Comparison of ENCODE assay signal across 8 mouse cellular contexts in the genomic region with DNA sequence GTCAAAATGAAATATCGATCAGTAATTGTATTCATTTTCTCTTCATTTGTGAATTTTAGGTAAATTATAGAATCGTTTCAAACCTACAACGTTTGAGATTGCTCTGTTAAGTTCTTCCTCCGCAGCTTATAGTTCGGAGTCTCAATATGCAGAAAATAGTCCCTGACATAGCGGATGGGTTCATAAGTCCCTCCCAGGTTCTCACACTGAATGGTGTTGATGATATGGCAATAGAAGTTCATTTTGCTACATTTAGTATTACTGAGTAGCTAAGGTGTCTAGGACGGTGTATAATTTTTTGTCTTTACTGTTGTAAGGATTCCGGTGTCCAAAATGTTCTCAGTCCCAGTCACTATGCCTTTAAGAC. TPM values are rescaled to one million over a fixed set of nuclear protein-coding genes. Genes with fewer than 3 reads are reported as not detected.
DNase-seq lines count a peak whose midpoint lies in the region; ATAC-seq and TF ChIP-seq lines count a peak whose summit lies in the region.

No protein-coding gene starts in this region.

- TF ChIP-seq CTCF in kidney, postnatal 0 days (IDR thresholded peaks at IDR 0.05; ENCODE audit: low read depth), result no peak

- DNase-seq in kidney, postnatal 0 days (ENCODE audit: low spot score), result no peak
- DNase-seq in kidney, postnatal 4 days, result no peak
- DNase-seq in c-Kit-positive CD71-positive TER-119-positive erythroid progenitor cells, embryonic 14.5 days (ENCODE audit: low spot score), result peak; percentile 36
- DNase-seq in thymus, postnatal 25 days, result no peak
- no peak for DNase-seq in gastrocnemius, adult 18-20 months (ENCODE audit: low spot score)
- DNase-seq in adrenal gland, postnatal 14 days, result no peak

- H3K4me3 ChIP-seq in kidney, postnatal 0 days (replicated peaks; ENCODE audit: low read depth, low read length), result peak overlapping the region; percentile 73
- H3K4me3 ChIP-seq in hindbrain, embryonic 13.5 days, result peak overlapping the region; percentile 39
- H3K4me3 ChIP-seq in midbrain, embryonic 15.5 days, result peak overlapping the region; percentile 67

- H3K27me3 ChIP-seq in kidney, postnatal 0 days (ENCODE audit: insufficient read depth, low read length), result no peaks in the 10 kb centered on the region
- H3K27me3 ChIP-seq in hindbrain, embryonic 13.5 days, result peaks cover 16% of the 10 kb centered on the region; the same call in 1 of the 2 replicates
- no peaks in the 10 kb centered on the region for H3K27me3 ChIP-seq in midbrain, embryonic 15.5 days (replicated peaks)

- no peaks in the 10 kb centered on the region for H3K4me1 ChIP-seq in kidney, postnatal 0 days (replicated peaks; ENCODE audit: insufficient read depth, low read length)
- peaks cover 7% of the 10 kb centered on the region for H3K4me1 ChIP-seq in hindbrain, embryonic 13.5 days (replicated peaks)
- peaks cover 3% of the 10 kb centered on the region for H3K4me1 ChIP-seq in midbrain, embryonic 15.5 days

- ATAC-seq in kidney, postnatal 0 days (replicated peaks; ENCODE audit: low FRiP score, low read depth), result no peak
- no peak for ATAC-seq in hindbrain, embryonic 13.5 days (ENCODE audit: low FRiP score)
- no peak for ATAC-seq in midbrain, embryonic 15.5 days (replicated peaks)

- 31% methylated on average over 8 of the region's 8 CpGs for WGBS in kidney, postnatal 0 days
- WGBS in hindbrain, embryonic 13.5 days, result 26% methylated on average over 8 of the region's 8 CpGs
- WGBS in midbrain, embryonic 15.5 days, result 30% methylated on average over 8 of the region's 8 CpGs

- no peaks in the 10 kb centered on the region for H3K9me3 ChIP-seq in kidney, postnatal 0 days (replicated peaks; ENCODE audit: low read length)
- H3K9me3 ChIP-seq in hindbrain, embryonic 13.5 days, result no peaks in the 10 kb centered on the region
- H3K9me3 ChIP-seq in midbrain, embryonic 15.5 days, result no peaks in the 10 kb centered on the region

- peak overlapping the region; percentile 96 for H3K27ac ChIP-seq in kidney, postnatal 0 days
- peak overlapping the region; percentile 96 for H3K27ac ChIP-seq in hindbrain, embryonic 13.5 days
- H3K27ac ChIP-seq in midbrain, embryonic 15.5 days, result peak overlapping the region; percentile 96

- no peaks in the 10 kb centered on the region for H3K36me3 ChIP-seq in kidney, postnatal 0 days (ENCODE audit: insufficient read depth, low read length)
- H3K36me3 ChIP-seq in hindbrain, embryonic 13.5 days, result no peaks in the 10 kb centered on the region
- H3K36me3 ChIP-seq in midbrain, embryonic 15.5 days (replicated peaks), result no peaks in the 10 kb centered on the region

- 0 out of 2 replicates have a peak overlapping the region, but pooled peaks have one; percentile 42 for H3K9ac ChIP-seq in kidney, postnatal 0 days (ENCODE audit: low read depth, low read length)
- peak overlapping the region; percentile 51; the same call in 1 of the 2 replicates for H3K9ac ChIP-seq in hindbrain, embryonic 13.5 days
- peak overlapping the region; percentile 45 for H3K9ac ChIP-seq in midbrain, embryonic 15.5 days

- peak overlapping the region; percentile 48 for H3K4me2 ChIP-seq in kidney, postnatal 0 days (ENCODE audit: low read length)
- H3K4me2 ChIP-seq in hindbrain, embryonic 13.5 days, result peak overlapping the region; percentile 46
- H3K4me2 ChIP-seq in midbrain, embryonic 15.5 days, result peak overlapping the region; percentile 47

RNA-seq across cellular contexts. Expression of a gene that starts 1.1 kb away (rescaled TPM):
- polyA plus RNA-seq in kidney, postnatal 0 days (2015; fragmentation: Nextera tagmentation; extraction: Ambion mirVana), result 23.2 and 23.8 TPM in 2 replicates
- 38.6 TPM in 2 replicates for polyA plus RNA-seq in hindbrain, embryonic 13.5 days (2015; fragmentation: Nextera tagmentation; extraction: Ambion mirVana)
- polyA plus RNA-seq in midbrain, embryonic 15.5 days (2015; fragmentation: Nextera tagmentation; extraction: Ambion mirVana), result 39.3 and 41.6 TPM in 2 replicates
- total RNA-seq in gastrocnemius, adult 18-20 months (2021), result 100 to 1,000 TPM; 129 to 157 TPM
- total RNA-seq in adrenal gland, postnatal 14 days (2021), result 154 and 156 TPM in 2 replicates
